Mouse (Mus musculus) lung, embryonic 14.5 days (tissue): ENCODE measurements around the gene Med6. TPM values are rescaled to one million over a fixed set of nuclear protein-coding genes. Genes with fewer than 3 reads are reported as not detected.
A peak's percentile ranks its signal among the peaks of the same experiment; 100 is the strongest.

Source experiments
- ATAC-seq: fragments of 200-750 bp; cut with Nextera tagmentation; 2 replicates; pipeline ENCODE4 v1.8.0; 2017; ENCODE audit warnings: mild to moderate bottlenecking, moderate TSS enrichment, moderate library complexity; ENCODE audit not compliant: insufficient read depth
- DNase-seq: peaks from one replicate; pipeline ENCODE4 v3.0.0-alpha.2; 2015
- H3K27ac ChIP-seq: fragments of 300-500 bp; sonication (generic); 2 replicates; pipeline ENCODE4 v1.5.1; 2014; ENCODE audit warnings: low read depth, mild to moderate bottlenecking, moderate library complexity
- H3K27me3 ChIP-seq: fragments of 300-500 bp; sonication (generic); 2 replicates; pipeline ENCODE4 v1.6.1; 2014; ENCODE audit warnings: low read length, control low read depth; ENCODE audit not compliant: insufficient read depth
- H3K36me3 ChIP-seq: fragments of 300-500 bp; sonication (generic); 2 replicates; pipeline ENCODE4 v1.6.1; 2014; ENCODE audit warnings: control low read depth; ENCODE audit not compliant: insufficient read depth
- H3K4me1 ChIP-seq: fragments of 300-500 bp; sonication (generic); 2 replicates; pipeline ENCODE4 v1.6.1; 2014; ENCODE audit warnings: antibody characterized with exemption, control low read depth; ENCODE audit not compliant: insufficient read depth
- H3K4me2 ChIP-seq: fragments of 300-500 bp; sonication (generic); 2 replicates; pipeline ENCODE4 v1.6.1; 2014; ENCODE audit warnings: mild to moderate bottlenecking
- H3K4me3 ChIP-seq: fragments of 300-500 bp; sonication (generic); 2 replicates; pipeline ENCODE4 v1.5.1; 2014; ENCODE audit warnings: low read depth, low read length
- H3K9ac ChIP-seq: fragments of 300-500 bp; sonication (generic); 2 replicates; pipeline ENCODE4 v1.6.1; 2014
- H3K9me3 ChIP-seq: fragments of 300-500 bp; sonication (generic); 2 replicates; pipeline ENCODE4 v1.6.1; 2016; ENCODE audit warnings: low read depth, low read length, control low read depth
- CTCF ChIP-seq: IDR thresholded peaks from 2 replicates; pipeline ENCODE4 v1.5.1; 2016; ENCODE audit warnings: antibody characterized with exemption, low read depth
- WGBS: fragments of 180-500 bp; shearing (Covaris S2); extraction: QIAGEN DNeasy Blood & Tissue Kit; methylation state at CpG from one replicate; pipeline ENCODE4 v1.1.7; 2014; 5-methylcytosine and 5-hydroxymethylcytosine counted together
- polyA plus RNA-seq: library from polyadenylated mRNA; unstranded; fragments of >200 nt; fragmentation: Nextera tagmentation; extraction: Ambion mirVana; gene quantifications from 2 replicates; pipeline ENCODE4 v1.2.1, GENCODE M21; 2014

Med6 gene
- polyA plus RNA-seq, 1 experiment from 2014 or later: 65.5 TPM

GRCm38 (mm10) chr12:81630520-81630914 lies 35.7 kb upstream of the Med6 start:
- 3% methylated on average over 16 of the region's 16 CpGs for WGBS
- Histone ChIP-seq H3K9me3 (no peaks in the 10 kb centered on the region), H3K27me3 (peaks cover 31% of the 10 kb centered on the region), H3K9ac (peak overlapping the region; percentile 62), H3K4me3 (peak overlapping the region; percentile 49), H3K36me3 (no peaks in the 10 kb centered on the region), H3K27ac (peak overlapping the region; percentile 69), H3K4me2 (peak overlapping the region; percentile 85), H3K4me1 (0 out of 2 replicates have a peak, but pooled peaks cover 3% of the 10 kb centered on the region)
- DNase-seq: peak; percentile 60
- TF ChIP-seq CTCF: no peak
- peak; percentile 72 for ATAC-seq

- H3K9me3 ChIP-seq: no peaks in the 10 kb centered on the region
- H3K27ac ChIP-seq: no peak overlapping the region
- peaks cover 31% of the 10 kb centered on the region for H3K27me3 ChIP-seq
- H3K9ac ChIP-seq: no peak overlapping the region
- no peak overlapping the region for H3K4me2 ChIP-seq
- 55% methylated on average over 4 of the region's 4 CpGs for WGBS
- no peaks in the 10 kb centered on the region for H3K36me3 ChIP-seq
- ATAC-seq (no peak), DNase-seq (no peak)
- H3K4me3 ChIP-seq: no peak overlapping the region
- 0 out of 2 replicates have a peak, but pooled peaks cover 3% of the 10 kb centered on the region for H3K4me1 ChIP-seq
- TF ChIP-seq CTCF: no peak
Measured at GRCm38 (mm10) chr12:81628091-81628490, 33.3 kb upstream of the Med6 start.

GRCm38 (mm10) chr12:81627426-81627825 lies 32.6 kb upstream of the Med6 start:
- Histone ChIP-seq H3K4me3 (no peak overlapping the region), H3K36me3 (no peaks in the 10 kb centered on the region), H3K27ac (0 out of 2 replicates have a peak overlapping the region, but pooled peaks have one; percentile 24), H3K27me3 (peaks cover 31% of the 10 kb centered on the region), H3K9me3 (no peaks in the 10 kb centered on the region), H3K9ac (no peak overlapping the region), H3K4me1 (0 out of 2 replicates have a peak, but pooled peaks cover 3% of the 10 kb centered on the region), H3K4me2 (no peak overlapping the region)
- ATAC-seq (no peak), DNase-seq (peak; percentile 34)
- TF ChIP-seq CTCF: no peak
- WGBS: 55% methylated on average over 6 of the region's 6 CpGs

GRCm38 (mm10) chr12:81626226-81626861 lies 31.5 kb upstream of the Med6 start:
- no peak for DNase-seq
- Histone ChIP-seq H3K36me3 (no peaks in the 10 kb centered on the region), H3K9me3 (no peaks in the 10 kb centered on the region), H3K4me2 (no peak overlapping the region), H3K27ac (no peak overlapping the region), H3K27me3 (peaks cover 20% of the 10 kb centered on the region), H3K4me3 (no peak overlapping the region), H3K9ac (no peak overlapping the region), H3K4me1 (0 out of 2 replicates have a peak, but pooled peaks cover 3% of the 10 kb centered on the region)
- ATAC-seq: no peak
- 68% methylated on average over 12 of the region's 12 CpGs for WGBS
- no peak for TF ChIP-seq CTCF

GRCm38 (mm10) chr12:81623377-81623776 lies 28.6 kb upstream of the Med6 start:
- Histone ChIP-seq H3K27me3 (no peaks in the 10 kb centered on the region), H3K4me3 (no peak overlapping the region), H3K4me1 (no peaks in the 10 kb centered on the region), H3K36me3 (no peaks in the 10 kb centered on the region), H3K9me3 (no peaks in the 10 kb centered on the region), H3K4me2 (no peak overlapping the region), H3K27ac (no peak overlapping the region), H3K9ac (no peak overlapping the region)
- 66% methylated on average over 4 of the region's 4 CpGs for WGBS
- TF ChIP-seq CTCF: no peak
- DNase-seq: no peak
- no peak for ATAC-seq

GRCm38 (mm10) chr12:81619302-81619701 lies 24.5 kb upstream of the Med6 start:
- H3K4me1 ChIP-seq: no peaks in the 10 kb centered on the region
- H3K27me3 ChIP-seq: no peaks in the 10 kb centered on the region
- no peaks in the 10 kb centered on the region for H3K36me3 ChIP-seq
- H3K27ac ChIP-seq: no peak overlapping the region
- DNase-seq (peak; percentile 88), ATAC-seq (peak; percentile 31; the same call in 1 of the 2 replicates)
- H3K4me3 ChIP-seq: no peak overlapping the region
- peak; percentile 94 for TF ChIP-seq CTCF
- H3K4me2 ChIP-seq: no peak overlapping the region
- WGBS: 18% methylated on average over 5 of the region's 5 CpGs
- H3K9ac ChIP-seq: no peak overlapping the region
- no peaks in the 10 kb centered on the region for H3K9me3 ChIP-seq

GRCm38 (mm10) chr12:81616980-81617379 lies 22.2 kb upstream of the Med6 start:
- 50% methylated on average over 7 of the region's 7 CpGs for WGBS
- Histone ChIP-seq H3K36me3 (no peaks in the 10 kb centered on the region), H3K27ac (no peak overlapping the region), H3K4me1 (no peaks in the 10 kb centered on the region), H3K4me3 (no peak overlapping the region), H3K9ac (no peak overlapping the region), H3K4me2 (no peak overlapping the region), H3K27me3 (no peaks in the 10 kb centered on the region), H3K9me3 (no peaks in the 10 kb centered on the region)
- ATAC-seq (no peak), DNase-seq (no peak)
- TF ChIP-seq CTCF: no peak

GRCm38 (mm10) chr12:81615807-81616206 lies 21.0 kb upstream of the Med6 start:
- 80% methylated on average over 6 of the region's 6 CpGs for WGBS
- H3K4me1 ChIP-seq: no peaks in the 10 kb centered on the region
- H3K9me3 ChIP-seq: no peaks in the 10 kb centered on the region
- H3K4me2 ChIP-seq: no peak overlapping the region
- no peaks in the 10 kb centered on the region for H3K27me3 ChIP-seq
- ATAC-seq (no peak), DNase-seq (no peak)
- H3K36me3 ChIP-seq: no peaks in the 10 kb centered on the region
- H3K9ac ChIP-seq: no peak overlapping the region
- no peak for TF ChIP-seq CTCF
- H3K4me3 ChIP-seq: no peak overlapping the region
- no peak overlapping the region for H3K27ac ChIP-seq
